Mouse (Mus musculus): ENCODE results near the gene Gm20481.

Gene Gm20481

GRCm38 (mm10) chr17:35018171-35018570 is 48.5 kb downstream of the Gm20481 start:
- ChIA-PET CTCF (interaction anchor here in 1 of 4 experiments (0.7 to 0.8 kb wide), 2 partner anchors 12 to 66 kb away, joined by 3 read pairs; no protein-coding TSS in a partner anchor), POLR2A (interaction anchor here in 3 of 4 experiments (0.6 to 2.6 kb wide), 14 partner anchors 10 to 226 kb away, joined by 3 to 6 read pairs (median 3); partner anchors contain the start of genes Ddah2 (in 1 of the 3), Ly6g6e (in 1 of the 3) and Sapcd1 (in 1 of the 3))

GRCm38 (mm10) chr17:35019894-35020293 is 50.2 kb downstream of the Gm20481 start:
- POLR2A ChIA-PET: interaction anchor here in 3 of 4 experiments (1.2 to 2.8 kb wide), 5 partner anchors 8 to 127 kb away, joined by 4 to 13 read pairs (median 7); partner anchors contain the start of genes Ddah2 (in 1 of the 3), Msh5 (in 1 of the 3), Sapcd1 (in 1 of the 3) and Vars (in 1 of the 3)

GRCm38 (mm10) chr17:35020551-35020950 is 50.8 kb downstream of the Gm20481 start:
- CTCF ChIA-PET: interaction anchor here (0.5 to 2.7 kb wide), 38 partner anchors 9 to 449 kb away, joined by 3 to 27 read pairs (median 5); partner anchors contain the start of genes Abhd16a (in 2 of the 4), Csnk2b (in 2 of the 4), Gpank1 (in 2 of the 4) and Msh5 (in 2 of the 4)
- POLR2A ChIA-PET: interaction anchor here in 3 of 4 experiments (0.9 to 2.8 kb wide), 25 partner anchors 10 to 222 kb away, joined by 3 to 15 read pairs (median 4); partner anchors contain the start of genes Ddah2 (in 2 of the 3), Ddx39b (in 2 of the 3), Gpank1 (in 2 of the 3) and Csnk2b (in 1 of the 3)

More at GRCm38 (mm10) chr17:35019894-35020293, 50.2 kb downstream of the Gm20481 start:
- CTCF ChIA-PET: interaction anchor here in 2 of 4 experiments (0.5 to 2.5 kb wide), 4 partner anchors 10 to 93 kb away, joined by 3 to 27 read pairs (median 6); partner anchors contain the start of gene Abhd16a (in 1 of the 2)

- ChIA-PET POLR2A (interaction anchor here (0.6 to 2.8 kb wide), 41 partner anchors 9 to 221 kb away, joined by 3 to 15 read pairs (median 4); partner anchors contain the start of genes Gpank1 (in 3 of the 4), Msh5 (in 3 of the 4), Csnk2b (in 2 of the 4) and D17H6S53E (in 2 of the 4)), CTCF (interaction anchor here (0.5 to 2.7 kb wide), 68 partner anchors 8 to 450 kb away, joined by 3 to 27 read pairs (median 4); partner anchors contain the start of genes Csnk2b (in 3 of the 4), Gpank1 (in 3 of the 4), Msh5 (in 3 of the 4) and Abhd16a (in 2 of the 4))
These were observed 51.6 kb downstream of the Gm20481 start for GRCm38 (mm10) chr17:35021163-35021808.
